Mouse (Mus musculus) testis, adult 2 months (tissue): ENCODE measurements around the gene Ran.

Source experiments
- CTCF ChIP-seq: fragments of 200-500 bp; IDR thresholded peaks from 2 replicates; pipeline ENCODE4 v1.5.1; 2012; ENCODE audit warnings: low read depth, mild to moderate bottlenecking, inconsistent platforms, low read length, moderate library complexity; ENCODE audit not compliant: control insufficient read depth, insufficient read depth, insufficient replicate concordance
- POLR2A ChIP-seq: fragments of 200-500 bp; IDR thresholded peaks from 2 replicates; pipeline ENCODE4 v1.6.1; 2012; ENCODE audit warnings: low read depth, mild to moderate bottlenecking, inconsistent platforms, low read length, moderate library complexity; ENCODE audit not compliant: control insufficient read depth

DNA sequence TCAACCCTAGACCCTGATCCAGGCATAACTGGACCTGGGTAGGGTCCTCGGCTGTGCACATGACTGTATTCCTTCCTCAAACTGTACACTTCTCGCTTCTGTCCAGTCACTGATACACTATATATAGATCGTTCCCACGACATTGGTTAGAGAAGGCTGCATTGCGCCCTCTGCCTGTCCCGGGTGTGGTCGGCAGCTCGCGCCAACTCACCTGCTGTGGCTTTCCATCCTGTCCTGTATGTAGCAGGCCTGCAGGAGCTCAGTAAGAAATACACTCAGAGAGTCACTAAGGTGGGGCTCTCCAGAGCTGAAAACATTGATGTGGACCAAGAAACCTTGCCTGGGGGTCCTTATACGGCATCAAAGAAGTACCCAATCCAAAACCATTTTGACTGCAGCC is 49.0 kb upstream of the Ran start:
- TF ChIP-seq CTCF (no peak), POLR2A (no peak)
